Mouse (Mus musculus) ovary, postnatal 10 days (tissue): ENCODE data around the gene Ryr3.

ENCODE experiments used
- DNase-seq: peaks from one replicate; pipeline ENCODE4 v3.0.0; 2022; ENCODE audit warnings: low spot score

Gene Ryr3

DNA sequence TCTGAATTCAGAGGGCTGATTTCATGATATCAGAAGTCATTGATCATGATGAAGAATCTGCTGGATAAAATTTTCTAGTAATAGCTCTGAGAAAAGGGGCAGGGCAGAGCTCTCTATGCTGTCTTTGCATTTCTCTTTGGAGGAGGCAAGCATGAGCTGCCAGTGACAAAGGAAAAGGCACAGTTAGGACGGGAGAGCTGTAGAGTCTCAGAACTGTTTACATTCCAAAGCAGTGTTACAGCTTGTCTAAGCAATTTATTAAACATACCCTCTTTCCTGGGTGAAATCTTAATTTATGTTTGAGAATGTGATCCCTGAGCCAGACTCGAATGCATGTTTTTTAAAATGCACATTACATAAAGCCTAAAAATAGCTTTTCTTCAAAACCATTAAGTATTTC lies 435.3 kb downstream of the Ryr3 start:
- DNase-seq, result no peak

DNA sequence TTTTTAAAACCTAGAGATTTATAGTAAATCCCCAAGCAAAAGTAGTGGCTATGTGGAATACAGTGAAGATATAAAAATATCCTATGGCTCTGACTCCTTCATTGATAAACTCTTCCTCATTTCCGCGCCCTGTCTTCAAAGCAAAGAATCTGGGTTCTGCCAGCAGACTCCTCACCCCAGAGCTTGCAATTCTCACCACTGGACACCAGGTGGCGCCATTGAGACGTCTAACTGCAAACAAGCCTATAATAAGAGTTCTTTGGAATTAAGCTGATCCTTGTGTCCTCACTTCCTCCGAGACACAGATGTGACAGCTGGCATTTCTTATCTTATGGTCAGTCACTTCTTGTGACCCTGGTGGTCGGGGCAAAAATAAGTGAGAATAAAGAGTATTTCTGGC lies 442.1 kb downstream of the Ryr3 start:
- peak; percentile 29 for DNase-seq

DNA sequence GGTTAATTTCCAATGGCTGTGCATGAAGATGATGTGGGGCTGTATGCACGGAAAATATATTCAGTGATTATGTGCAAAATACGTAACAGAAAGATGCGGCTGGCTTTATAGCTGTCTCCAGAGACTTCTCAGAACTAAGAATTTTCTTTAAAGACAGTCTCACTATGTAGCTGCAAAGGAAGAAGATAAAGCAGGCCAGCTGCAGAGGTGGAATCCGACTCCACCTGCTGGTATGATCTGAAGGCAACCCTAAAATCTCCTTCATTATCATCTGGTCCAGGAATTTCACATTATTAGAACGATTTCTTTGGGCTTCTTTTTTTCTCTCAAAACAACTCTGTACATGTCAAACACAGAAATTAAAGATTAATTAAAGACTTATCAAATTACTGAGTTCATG lies 449.2 kb downstream of the Ryr3 start:
- DNase-seq, result no peak

- no peak for DNase-seq
Observed at GRCm38 (mm10) chr2:112765046-112765445, 451.9 kb downstream of the Ryr3 start.

DNA sequence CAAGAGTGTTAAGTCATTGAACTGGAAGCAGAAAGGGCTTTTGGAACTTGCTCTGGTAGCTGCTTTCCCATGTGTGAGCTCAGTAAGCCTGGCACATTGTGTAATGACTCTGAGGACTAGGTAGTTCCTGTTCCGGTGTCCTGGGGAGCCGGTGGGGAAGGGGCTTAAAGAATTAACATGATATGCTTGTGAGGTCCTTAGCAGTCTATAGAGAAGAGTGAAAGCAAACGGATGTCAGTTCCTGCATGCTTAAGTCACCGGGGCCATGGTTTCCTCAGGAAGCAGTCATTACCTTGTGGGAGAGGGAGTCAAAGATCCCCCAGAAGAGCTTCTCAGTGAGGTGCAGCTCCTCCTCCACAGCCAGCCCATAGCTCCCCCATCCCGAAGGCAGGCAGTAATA lies 452.6 kb downstream of the Ryr3 start:
- DNase-seq, result no peak

GRCm38 (mm10) chr2:112762006-112762405 lies 454.9 kb downstream of the Ryr3 start:
- no peak for DNase-seq

DNA sequence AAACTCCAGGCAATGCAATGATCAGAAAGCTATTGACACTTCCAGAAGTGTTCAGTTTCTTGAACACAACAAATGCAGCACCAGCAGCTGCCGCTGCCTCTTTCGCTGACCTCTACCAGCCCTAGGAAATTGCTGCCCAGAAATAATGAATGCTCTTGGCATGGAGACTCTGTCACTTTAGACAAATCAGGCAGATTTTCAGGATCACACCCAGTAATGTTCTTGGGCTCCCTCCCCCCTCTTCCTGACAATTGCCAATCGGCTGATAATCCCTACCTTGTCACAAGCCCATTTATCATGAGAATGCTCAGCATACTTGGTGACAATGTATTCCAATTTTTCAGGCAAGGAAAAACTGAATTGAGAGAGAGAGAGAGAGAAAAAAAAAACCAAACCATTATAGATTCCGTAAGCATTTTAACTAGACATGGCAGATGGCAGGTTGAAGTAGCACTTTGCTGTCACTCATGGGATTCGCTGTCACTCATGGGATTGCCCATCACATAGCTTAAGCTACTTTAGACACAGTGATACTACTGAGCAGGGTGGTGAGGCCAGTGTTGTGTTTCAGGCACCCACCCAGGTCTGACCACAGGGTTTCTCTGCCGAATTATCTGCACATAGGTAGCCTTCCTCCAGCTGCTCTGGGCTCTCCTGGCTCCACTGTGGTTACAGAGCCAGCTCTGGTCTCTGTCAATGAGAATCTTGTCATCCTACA lies 455.5 kb downstream of the Ryr3 start:
- DNase-seq, result no peak

- no peak for DNase-seq
Observed at GRCm38 (mm10) chr2:112760692-112761091, 456.2 kb downstream of the Ryr3 start.

DNA sequence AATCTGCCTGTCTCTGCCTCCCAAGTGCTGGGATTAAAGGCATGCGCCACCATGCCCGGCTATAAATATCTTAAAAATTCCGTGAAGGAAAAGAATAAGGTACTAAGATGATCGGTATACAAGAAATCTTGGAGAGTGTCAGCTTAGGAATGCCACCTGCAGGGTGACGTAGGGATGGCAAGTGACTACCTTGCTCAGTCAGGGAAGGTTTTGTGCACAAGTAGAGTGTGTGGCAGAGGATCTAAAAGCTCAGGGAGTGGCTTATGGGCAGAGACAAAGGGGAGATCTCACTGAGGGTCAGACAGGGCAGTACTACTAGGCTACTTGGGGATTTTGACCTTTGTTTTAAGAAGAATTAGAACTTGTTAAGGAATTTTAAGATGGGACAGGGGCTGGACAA lies 457.2 kb downstream of the Ryr3 start:
- no peak for DNase-seq

DNA sequence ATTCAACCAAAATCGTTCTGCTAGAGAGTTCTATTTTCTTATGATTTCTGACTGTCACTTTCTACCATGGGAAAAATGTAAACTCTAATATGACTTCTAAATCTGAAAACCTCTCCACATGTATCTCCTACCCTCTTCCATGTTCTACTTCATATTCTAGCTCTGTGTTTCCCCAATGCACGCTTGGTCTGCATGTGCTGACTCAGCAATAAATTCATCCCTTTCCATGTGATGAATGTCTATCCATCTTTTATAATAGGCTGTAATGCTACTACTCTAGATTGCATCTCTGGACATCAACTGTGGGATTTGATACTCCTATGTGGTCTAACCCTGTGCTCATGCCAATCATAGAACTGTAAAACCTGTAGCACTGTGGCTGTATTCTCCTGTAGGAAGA lies 458.2 kb downstream of the Ryr3 start:
- DNase-seq, result no peak

DNA sequence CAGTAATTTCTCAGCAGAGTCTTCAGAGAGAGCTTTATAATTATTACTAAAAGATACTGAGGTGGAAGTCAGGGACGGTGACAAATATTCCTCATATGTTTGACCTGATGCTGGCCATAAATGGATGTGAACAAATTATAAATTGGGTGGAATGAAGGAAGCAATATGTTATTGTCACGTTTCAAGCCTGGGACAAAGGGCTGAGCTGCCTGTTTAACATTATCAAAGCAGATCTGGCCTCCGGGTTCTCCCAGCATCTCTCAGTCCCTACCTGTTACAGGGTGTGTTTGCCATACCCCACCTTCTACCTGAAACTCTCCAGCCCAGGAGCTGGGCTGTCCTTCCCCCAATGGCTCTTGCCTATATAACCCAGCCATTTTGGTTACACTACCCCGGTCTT lies 463.6 kb downstream of the Ryr3 start:
- no peak for DNase-seq

DNA sequence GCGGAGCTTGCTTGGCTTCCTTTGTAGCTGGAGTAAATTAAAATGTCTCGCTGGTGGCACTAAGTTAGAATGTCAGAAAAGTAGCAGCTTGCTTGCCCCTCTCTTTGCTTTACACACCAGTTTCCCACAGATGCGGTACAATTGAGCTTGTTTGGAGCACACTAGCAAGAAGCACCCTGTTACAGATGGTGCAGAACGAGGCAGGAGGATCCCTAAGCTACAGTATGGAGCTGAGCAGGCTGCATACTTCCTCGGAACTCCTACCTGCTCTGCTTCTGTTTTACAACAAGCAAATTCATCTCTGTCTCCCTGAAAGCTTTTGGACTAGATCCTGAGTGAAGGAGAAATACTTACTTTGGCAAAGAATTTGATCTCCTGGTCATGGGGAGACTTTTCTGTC lies 465.5 kb downstream of the Ryr3 start:
- DNase-seq, result no peak

DNA sequence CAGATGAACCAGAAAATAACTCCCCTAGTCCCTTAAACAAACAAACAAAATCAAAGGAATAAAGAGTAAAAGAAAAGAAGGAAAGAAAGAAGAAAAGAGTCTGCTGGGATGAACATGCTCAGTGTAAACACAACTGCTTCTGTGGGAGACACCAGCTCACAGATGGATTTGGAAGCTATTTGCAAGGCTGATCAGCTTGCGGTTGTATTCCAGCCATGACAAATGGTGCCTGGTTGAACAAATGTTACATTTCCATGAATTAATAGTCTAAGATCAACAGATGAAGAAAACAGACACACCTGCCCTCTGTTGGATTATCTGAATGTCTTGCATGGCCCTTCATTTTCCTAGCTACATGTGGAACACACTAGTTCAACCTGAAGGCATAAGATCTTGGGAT lies 468.4 kb downstream of the Ryr3 start:
- DNase-seq, result no peak

GRCm38 (mm10) chr2:112732942-112733341 lies 484.0 kb downstream of the Ryr3 start:
- DNase-seq, result no peak

GRCm38 (mm10) chr2:112727842-112728241 lies 489.1 kb downstream of the Ryr3 start:
- DNase-seq, result no peak

- no peak for DNase-seq
Observed at GRCm38 (mm10) chr2:112721217-112721616, 495.7 kb downstream of the Ryr3 start.

- no peak for DNase-seq
Observed at GRCm38 (mm10) chr2:112720715-112721114, 496.2 kb downstream of the Ryr3 start.

GRCm38 (mm10) chr2:112714648-112715047 lies 502.2 kb downstream of the Ryr3 start:
- DNase-seq, result no peak

DNA sequence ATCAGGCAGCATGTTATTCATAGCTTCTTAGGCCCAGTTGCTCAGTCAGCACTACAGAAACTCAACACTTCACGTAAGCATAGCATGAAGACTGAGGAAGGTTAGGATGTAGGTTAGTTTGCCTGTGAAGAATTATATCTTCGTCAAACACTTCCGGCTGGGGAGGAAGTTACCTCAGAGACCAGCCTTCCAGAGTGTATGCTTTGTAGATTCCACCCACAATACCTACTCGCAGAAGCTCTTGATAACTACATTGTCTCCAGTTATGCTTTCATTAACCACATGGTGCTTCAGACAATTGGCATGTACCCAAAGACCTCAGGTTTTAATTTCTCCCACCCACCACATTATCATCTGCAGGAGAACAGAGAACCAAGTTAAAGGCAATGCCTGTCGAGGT lies 535.1 kb downstream of the Ryr3 start:
- no peak for DNase-seq

GRCm38 (mm10) chr2:112677246-112677645 lies 539.6 kb downstream of the Ryr3 start:
- DNase-seq, result no peak

DNA sequence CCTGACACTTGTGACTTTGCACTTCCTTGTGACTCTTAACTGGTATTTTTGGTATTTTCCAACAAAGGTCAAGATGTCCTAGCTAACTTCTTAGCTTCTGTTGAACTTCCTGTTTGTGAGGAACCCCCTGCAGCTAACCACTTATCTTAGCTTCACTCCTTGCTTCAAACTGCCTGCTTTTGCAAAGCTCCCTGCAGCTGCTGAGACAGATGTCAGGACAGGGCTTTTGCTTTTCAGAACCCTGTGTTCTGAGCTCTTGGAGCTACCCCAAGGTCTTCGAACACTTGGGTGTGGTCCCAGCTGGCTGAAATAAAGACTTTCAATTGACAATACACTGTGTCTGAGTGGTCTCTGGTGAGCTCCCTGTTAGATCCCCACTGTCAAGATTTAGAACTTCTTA lies 540.2 kb downstream of the Ryr3 start:
- no peak for DNase-seq

GRCm38 (mm10) chr2:112676175-112676574 lies 540.7 kb downstream of the Ryr3 start:
- DNase-seq, result no peak

- no peak for DNase-seq
Observed at GRCm38 (mm10) chr2:112669461-112669860, 547.4 kb downstream of the Ryr3 start.

- DNase-seq, result no peak
Observed at GRCm38 (mm10) chr2:112656131-112656530, 560.8 kb downstream of the Ryr3 start.

- DNase-seq, result no peak
Observed at GRCm38 (mm10) chr2:112653836-112654235, 563.1 kb downstream of the Ryr3 start.
